Mouse (Mus musculus): ENCODE results near the gene Cdh4. TPM values are rescaled to one million over a fixed set of nuclear protein-coding genes. Genes with fewer than 3 reads are reported as not detected.

Cdh4 gene
- polyA plus RNA-seq, 1 experiment = not detected

GRCm38 (mm10) chr2:179630720-179631119, 188.5 kb downstream of the Cdh4 start:
- no peak overlapping the region for H3K27ac ChIP-seq (replicated peaks; ENCODE audit: low read depth, low read length)

DNA sequence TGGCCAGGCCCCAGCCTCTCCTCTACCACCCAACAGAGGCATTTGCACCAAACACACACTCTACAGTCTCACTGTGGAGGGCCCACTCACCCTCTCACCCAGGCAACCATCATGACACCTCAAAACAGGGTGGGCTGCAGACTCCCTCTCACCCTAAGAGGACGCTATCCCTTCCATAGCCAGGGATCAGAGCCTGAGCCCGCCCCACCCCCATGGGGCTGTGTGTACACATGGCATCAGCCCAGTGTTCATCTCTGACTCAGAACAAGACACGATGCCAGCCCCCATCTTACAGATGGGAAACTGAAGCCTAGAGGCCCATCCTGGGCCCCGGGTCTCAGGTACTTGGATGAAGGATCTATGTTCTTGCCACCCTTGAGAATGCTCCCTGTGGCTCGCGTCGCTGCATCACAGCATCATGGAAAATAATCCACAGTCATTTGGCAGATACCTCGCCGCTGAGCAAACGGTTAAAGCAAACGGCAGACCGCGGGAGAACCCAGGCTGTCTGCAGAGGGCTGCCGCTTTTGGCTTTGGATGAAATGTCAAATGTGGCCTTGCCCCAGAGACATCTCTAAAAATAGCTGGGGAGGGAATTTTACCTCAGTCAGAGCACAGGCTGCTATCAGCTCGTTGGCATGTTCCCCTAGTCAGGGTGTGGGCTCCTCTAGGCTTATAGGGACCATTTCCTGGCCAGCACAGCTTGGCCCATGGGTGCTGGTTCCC, 198.5 kb downstream of the Cdh4 start:
- no peak overlapping the region for H3K27ac ChIP-seq (replicated peaks; ENCODE audit: low read depth, low read length)
- H3K4me3 ChIP-seq (ENCODE audit: insufficient read depth, low read depth, low read length) = no peak overlapping the region

More at GRCm38 (mm10) chr2:179630720-179631119, 188.5 kb downstream of the Cdh4 start:
- H3K4me1 ChIP-seq (ENCODE audit: control insufficient read depth, insufficient read depth, insufficient read length, low read length) = no peaks in the 10 kb centered on the region
- H3K4me3 ChIP-seq (ENCODE audit: insufficient read depth, low read depth, low read length) = no peak overlapping the region

GRCm38 (mm10) chr2:179648573-179649263, 206.5 kb downstream of the Cdh4 start:
- Histone ChIP-seq H3K4me1 (ENCODE audit: control insufficient read depth, insufficient read depth, insufficient read length, low read length) (no peaks in the 10 kb centered on the region), H3K4me3 (ENCODE audit: insufficient read depth, low read depth, low read length) (peak overlapping the region; percentile 45), H3K27ac (replicated peaks; ENCODE audit: low read depth, low read length) (no peak overlapping the region)

More for the DNA sequence above, 198.5 kb downstream of the Cdh4 start:
- no peaks in the 10 kb centered on the region for H3K4me1 ChIP-seq (ENCODE audit: control insufficient read depth, insufficient read depth, insufficient read length, low read length)

DNA sequence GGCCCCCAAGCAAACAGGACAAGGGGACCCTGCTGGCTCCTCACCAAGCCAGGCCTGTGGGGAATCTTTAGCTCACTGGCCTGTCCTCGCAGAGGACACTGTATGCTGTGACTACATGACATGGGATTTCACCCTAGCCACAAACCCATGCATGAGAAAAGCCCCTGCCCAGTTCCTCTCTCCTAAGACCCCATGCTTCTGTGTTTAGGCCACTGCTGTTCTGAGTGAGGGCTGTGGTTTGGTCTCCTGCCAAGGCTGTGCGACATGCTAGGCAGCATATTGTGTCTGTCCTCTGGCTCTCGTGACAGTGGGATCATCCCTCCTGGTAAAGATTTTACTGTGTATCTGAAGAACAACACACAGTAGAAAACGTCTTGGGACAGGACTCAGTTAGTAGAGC, 207.1 kb downstream of the Cdh4 start:
- Histone ChIP-seq H3K4me3 (ENCODE audit: insufficient read depth, low read depth, low read length) (no peak overlapping the region), H3K27ac (replicated peaks; ENCODE audit: low read depth, low read length) (no peak overlapping the region), H3K4me1 (ENCODE audit: control insufficient read depth, insufficient read depth, insufficient read length, low read length) (no peaks in the 10 kb centered on the region)

DNA sequence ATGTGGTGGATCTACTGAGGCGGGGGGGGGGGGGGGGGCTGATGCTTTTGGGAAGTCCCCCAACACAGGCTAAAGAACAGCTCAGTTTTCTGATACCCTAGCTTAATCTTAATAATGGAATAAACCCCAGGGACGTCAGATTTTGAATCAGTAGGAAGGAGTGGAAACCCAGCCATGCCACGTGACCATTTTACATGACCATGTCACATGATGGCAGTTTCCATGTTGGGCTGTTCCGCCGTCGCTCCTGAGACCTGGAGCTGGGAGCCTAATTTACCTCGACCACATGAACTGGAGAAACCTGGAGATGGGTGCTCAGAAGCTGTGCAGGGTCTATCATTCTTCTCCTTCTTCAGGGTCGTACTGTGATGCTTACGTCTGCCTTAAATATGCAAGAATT, 207.9 kb downstream of the Cdh4 start:
- Histone ChIP-seq H3K27ac (replicated peaks; ENCODE audit: low read depth, low read length) (no peak overlapping the region), H3K4me3 (ENCODE audit: insufficient read depth, low read depth, low read length) (no peak overlapping the region), H3K4me1 (ENCODE audit: control insufficient read depth, insufficient read depth, insufficient read length, low read length) (no peaks in the 10 kb centered on the region)

DNA sequence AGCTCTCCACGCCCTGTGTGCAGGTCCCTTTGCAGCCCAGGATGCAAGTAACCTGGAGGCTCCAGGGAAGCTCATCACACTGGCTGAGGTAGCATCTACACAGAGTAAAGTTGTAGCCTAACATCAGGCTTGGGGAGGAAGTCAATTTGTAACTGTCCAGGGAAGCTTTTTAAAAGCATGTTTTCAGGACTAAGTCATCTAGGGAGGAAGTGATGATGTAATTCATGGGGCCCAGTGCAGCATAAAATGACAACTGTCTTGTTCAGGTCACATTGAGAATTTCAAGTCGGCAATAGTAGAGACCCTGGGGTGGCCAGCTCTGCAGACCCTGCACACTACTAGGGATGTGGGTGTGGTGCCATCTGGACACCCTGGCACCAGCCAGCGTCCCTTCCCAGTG, 213.3 kb downstream of the Cdh4 start:
- H3K4me1 ChIP-seq (ENCODE audit: control insufficient read depth, insufficient read depth, insufficient read length, low read length) = no peaks in the 10 kb centered on the region
- H3K27ac ChIP-seq (replicated peaks; ENCODE audit: low read depth, low read length) = no peak overlapping the region
- H3K4me3 ChIP-seq (ENCODE audit: insufficient read depth, low read depth, low read length) = no peak overlapping the region

DNA sequence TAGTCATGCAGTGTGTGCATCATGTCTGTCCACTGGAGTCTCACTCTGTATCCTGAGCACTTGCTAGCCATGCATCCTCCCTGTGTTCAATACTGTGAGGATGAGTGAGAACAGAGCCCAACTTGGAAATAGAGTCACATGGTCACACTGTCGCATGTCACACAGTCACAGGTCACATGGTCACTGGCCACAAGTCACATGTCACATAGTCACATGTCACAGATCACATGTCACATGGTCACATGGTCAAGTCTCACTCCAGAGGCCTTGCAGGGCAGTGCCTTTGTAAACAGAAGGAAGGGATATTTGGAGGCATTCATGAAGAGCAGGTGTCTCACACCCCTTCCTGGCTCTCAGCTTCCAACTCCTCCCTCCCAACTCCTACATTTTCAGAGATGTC, 217.0 kb downstream of the Cdh4 start:
- H3K4me3 ChIP-seq (ENCODE audit: insufficient read depth, low read depth, low read length) = no peak overlapping the region

GRCm38 (mm10) chr2:179661998-179662714, 219.9 kb downstream of the Cdh4 start:
- Histone ChIP-seq H3K4me3 (ENCODE audit: insufficient read depth, low read depth, low read length) (peak overlapping the region; percentile 29), H3K27ac (replicated peaks; ENCODE audit: low read depth, low read length) (no peak overlapping the region)

More for the DNA sequence above, 217.0 kb downstream of the Cdh4 start:
- no peaks in the 10 kb centered on the region for H3K4me1 ChIP-seq (ENCODE audit: control insufficient read depth, insufficient read depth, insufficient read length, low read length)
- no peak overlapping the region for H3K27ac ChIP-seq (replicated peaks; ENCODE audit: low read depth, low read length)

GRCm38 (mm10) chr2:179662739-179663138, 220.5 kb downstream of the Cdh4 start:
- Histone ChIP-seq H3K4me1 (ENCODE audit: control insufficient read depth, insufficient read depth, insufficient read length, low read length) (no peaks in the 10 kb centered on the region), H3K27ac (replicated peaks; ENCODE audit: low read depth, low read length) (no peak overlapping the region), H3K4me3 (ENCODE audit: insufficient read depth, low read depth, low read length) (peak overlapping the region; percentile 29)

More at GRCm38 (mm10) chr2:179661998-179662714, 219.9 kb downstream of the Cdh4 start:
- no peaks in the 10 kb centered on the region for H3K4me1 ChIP-seq (ENCODE audit: control insufficient read depth, insufficient read depth, insufficient read length, low read length)

GRCm38 (mm10) chr2:179663652-179664051, 221.4 kb downstream of the Cdh4 start:
- no peak overlapping the region for H3K4me3 ChIP-seq (ENCODE audit: insufficient read depth, low read depth, low read length)
- H3K4me1 ChIP-seq (ENCODE audit: control insufficient read depth, insufficient read depth, insufficient read length, low read length) = no peaks in the 10 kb centered on the region

GRCm38 (mm10) chr2:179664171-179664608, 222.0 kb downstream of the Cdh4 start:
- no peak overlapping the region for H3K27ac ChIP-seq (replicated peaks; ENCODE audit: low read depth, low read length)
- H3K4me3 ChIP-seq (ENCODE audit: insufficient read depth, low read depth, low read length) = no peak overlapping the region
- no peaks in the 10 kb centered on the region for H3K4me1 ChIP-seq (ENCODE audit: control insufficient read depth, insufficient read depth, insufficient read length, low read length)

More at GRCm38 (mm10) chr2:179663652-179664051, 221.4 kb downstream of the Cdh4 start:
- H3K27ac ChIP-seq (replicated peaks; ENCODE audit: low read depth, low read length) = no peak overlapping the region

- H3K4me1 ChIP-seq (ENCODE audit: control insufficient read depth, insufficient read depth, insufficient read length, low read length) = no peaks in the 10 kb centered on the region
- no peak overlapping the region for H3K4me3 ChIP-seq (ENCODE audit: insufficient read depth, low read depth, low read length)
- H3K27ac ChIP-seq (replicated peaks; ENCODE audit: low read depth, low read length) = no peak overlapping the region
Measured at GRCm38 (mm10) chr2:179670689-179671088, 228.5 kb downstream of the Cdh4 start.

DNA sequence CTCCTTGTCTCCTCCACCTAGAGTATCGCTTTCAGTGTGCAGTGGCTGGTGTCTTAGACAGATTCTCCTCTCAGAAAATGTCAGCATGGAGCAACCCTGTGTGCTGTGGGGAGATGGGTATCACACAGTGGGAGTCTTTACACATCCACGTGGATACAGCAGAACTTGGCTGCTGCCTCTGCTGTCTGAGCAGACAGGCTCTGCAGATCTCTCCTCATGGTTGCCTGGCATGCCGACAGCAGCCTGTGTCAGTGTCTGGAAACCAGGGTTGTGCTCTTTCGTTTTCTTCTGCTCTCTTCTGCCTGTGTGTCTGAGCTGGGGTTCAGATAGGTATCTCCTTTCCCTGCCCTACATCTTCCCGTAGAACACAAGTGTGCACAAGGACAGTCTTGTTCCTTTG, 237.6 kb downstream of the Cdh4 start:
- Histone ChIP-seq H3K27ac (replicated peaks; ENCODE audit: low read depth, low read length) (no peak overlapping the region), H3K4me1 (ENCODE audit: control insufficient read depth, insufficient read depth, insufficient read length, low read length) (no peaks in the 10 kb centered on the region), H3K4me3 (ENCODE audit: insufficient read depth, low read depth, low read length) (no peak overlapping the region)

DNA sequence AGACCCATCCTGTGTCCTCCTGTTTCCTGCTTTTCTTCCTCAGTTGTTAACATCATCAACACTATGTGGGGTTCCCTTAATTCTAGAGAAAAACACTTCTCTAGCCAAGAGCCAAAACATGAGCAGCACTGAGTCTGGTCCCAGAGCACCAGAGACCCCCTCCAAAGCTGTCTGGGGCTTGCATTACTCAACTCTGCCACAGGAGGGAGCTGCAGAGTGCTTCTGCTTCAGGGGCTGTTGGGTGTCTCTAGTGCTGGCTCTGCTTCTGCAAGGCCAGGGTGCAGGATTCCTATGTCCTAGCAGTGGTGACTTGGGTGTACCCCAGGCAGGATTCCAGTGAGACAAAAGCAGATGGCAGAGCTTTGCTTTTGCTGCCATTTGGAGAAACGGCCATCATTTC, 239.2 kb downstream of the Cdh4 start:
- H3K4me3 ChIP-seq (ENCODE audit: insufficient read depth, low read depth, low read length) = no peak overlapping the region
- H3K27ac ChIP-seq (replicated peaks; ENCODE audit: low read depth, low read length) = no peak overlapping the region
- H3K4me1 ChIP-seq (ENCODE audit: control insufficient read depth, insufficient read depth, insufficient read length, low read length) = no peaks in the 10 kb centered on the region

- H3K27ac ChIP-seq (replicated peaks; ENCODE audit: low read depth, low read length) = no peak overlapping the region
- no peak overlapping the region for H3K4me3 ChIP-seq (ENCODE audit: insufficient read depth, low read depth, low read length)
- no peaks in the 10 kb centered on the region for H3K4me1 ChIP-seq (ENCODE audit: control insufficient read depth, insufficient read depth, insufficient read length, low read length)
Measured at GRCm38 (mm10) chr2:179687243-179687681, 245.0 kb downstream of the Cdh4 start.
